Mouse (Mus musculus): ENCODE results near the gene Gm9732. TPM values are rescaled to one million over a fixed set of nuclear protein-coding genes. Genes with fewer than 3 reads are reported as not detected.
"Not testable (repeated sequence)": the region's sequence is repeated elsewhere in the genome, so short reads cannot be mapped to it uniquely, and the experiment has no call there.

The Gm9732 gene
- not detected in 2 replicates for polyA plus RNA-seq (2014; fragmentation: Nextera tagmentation; extraction: Ambion mirVana)

DNA sequence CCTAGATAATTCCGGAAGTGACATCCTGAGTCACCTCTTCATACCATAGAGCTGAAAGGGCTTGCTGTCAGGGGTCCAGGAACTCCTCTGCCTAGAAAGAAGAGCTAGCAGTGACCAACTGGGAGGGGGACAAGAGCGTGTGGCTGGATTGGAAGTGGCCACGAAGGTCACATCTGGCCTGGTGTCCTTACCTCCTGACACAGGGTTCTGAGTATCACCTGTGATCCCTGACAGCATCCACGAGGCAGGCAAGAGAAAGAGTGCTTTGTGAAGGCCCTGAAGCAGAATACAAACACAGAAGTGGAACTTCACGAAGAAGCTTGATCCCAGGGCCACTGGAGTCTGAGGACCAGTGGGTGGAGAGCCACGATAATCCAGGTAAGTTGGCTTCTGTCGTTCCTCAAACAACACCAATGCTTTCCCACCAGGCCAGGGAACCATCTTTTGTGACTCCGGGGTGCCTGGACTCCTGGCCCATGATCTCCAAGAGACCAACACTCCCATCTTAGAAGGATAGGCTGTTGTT lies at the start of gene Gm9732:
Gm9732 (plus strand) TSS at position 51 of the 526 bp plus-strand sequence.
- 77% methylated on average over 8 of the region's 8 CpGs for WGBS
- H3K4me3 ChIP-seq (ENCODE audit: low read depth, low read length); H3K4me1 ChIP-seq (replicated peaks; ENCODE audit: control insufficient read depth, insufficient read depth, low read length); H3K4me2 ChIP-seq; H3K27me3 ChIP-seq (replicated peaks; ENCODE audit: control insufficient read depth, insufficient read depth, low read length); DNase-seq (ENCODE audit: low spot score); H3K9me3 ChIP-seq (ENCODE audit: control insufficient read depth, low read length); H3K9ac ChIP-seq (ENCODE audit: low read depth, low read length); H3K27ac ChIP-seq (ENCODE audit: low read depth, low read length); ATAC-seq (replicated peaks; ENCODE audit: low FRiP score); H3K36me3 ChIP-seq (ENCODE audit: control insufficient read depth, insufficient read depth, low read length): not testable (repeated sequence)

GRCm38 (mm10) chr14:43235204-43235603 lies 39.6 kb upstream of the Gm9732 start, which contains the start of gene Gm8122:
Gm8122 (minus strand) TSS chr14:43235304.
- not testable (repeated sequence) for H3K9ac ChIP-seq (ENCODE audit: low read depth, low read length); H3K27me3 ChIP-seq (replicated peaks; ENCODE audit: control insufficient read depth, insufficient read depth, low read length); ATAC-seq (replicated peaks; ENCODE audit: low FRiP score); H3K36me3 ChIP-seq (ENCODE audit: control insufficient read depth, insufficient read depth, low read length); H3K4me1 ChIP-seq (replicated peaks; ENCODE audit: control insufficient read depth, insufficient read depth, low read length); H3K9me3 ChIP-seq (ENCODE audit: control insufficient read depth, low read length); DNase-seq (ENCODE audit: low spot score); H3K27ac ChIP-seq (ENCODE audit: low read depth, low read length); H3K4me3 ChIP-seq (ENCODE audit: low read depth, low read length); H3K4me2 ChIP-seq
- 85% methylated on average over 3 of the region's 4 CpGs for WGBS

GRCm38 (mm10) chr14:43237769-43238168 lies 37.1 kb upstream of the Gm9732 start:
- H3K27me3 ChIP-seq (replicated peaks; ENCODE audit: control insufficient read depth, insufficient read depth, low read length); H3K4me3 ChIP-seq (ENCODE audit: low read depth, low read length); ATAC-seq (replicated peaks; ENCODE audit: low FRiP score); H3K27ac ChIP-seq (ENCODE audit: low read depth, low read length); DNase-seq (ENCODE audit: low spot score); H3K4me2 ChIP-seq; H3K36me3 ChIP-seq (ENCODE audit: control insufficient read depth, insufficient read depth, low read length); H3K4me1 ChIP-seq (replicated peaks; ENCODE audit: control insufficient read depth, insufficient read depth, low read length); H3K9ac ChIP-seq (ENCODE audit: low read depth, low read length); H3K9me3 ChIP-seq (ENCODE audit: control insufficient read depth, low read length): not testable (repeated sequence)

GRCm38 (mm10) chr14:43249611-43250170 lies 25.1 kb upstream of the Gm9732 start:
- not testable (repeated sequence) for H3K36me3 ChIP-seq (ENCODE audit: control insufficient read depth, insufficient read depth, low read length); H3K9ac ChIP-seq (ENCODE audit: low read depth, low read length); DNase-seq (ENCODE audit: low spot score); H3K9me3 ChIP-seq (ENCODE audit: control insufficient read depth, low read length); H3K27ac ChIP-seq (ENCODE audit: low read depth, low read length); H3K4me1 ChIP-seq (replicated peaks; ENCODE audit: control insufficient read depth, insufficient read depth, low read length); H3K27me3 ChIP-seq (replicated peaks; ENCODE audit: control insufficient read depth, insufficient read depth, low read length); H3K4me2 ChIP-seq; H3K4me3 ChIP-seq (ENCODE audit: low read depth, low read length); ATAC-seq (replicated peaks; ENCODE audit: low FRiP score)
- WGBS = 27% methylated on average over 10 of the region's 12 CpGs

- H3K4me3 ChIP-seq (ENCODE audit: low read depth, low read length); H3K27ac ChIP-seq (ENCODE audit: low read depth, low read length); H3K27me3 ChIP-seq (replicated peaks; ENCODE audit: control insufficient read depth, insufficient read depth, low read length); ATAC-seq (replicated peaks; ENCODE audit: low FRiP score); H3K36me3 ChIP-seq (ENCODE audit: control insufficient read depth, insufficient read depth, low read length); H3K4me1 ChIP-seq (replicated peaks; ENCODE audit: control insufficient read depth, insufficient read depth, low read length); H3K4me2 ChIP-seq; H3K9ac ChIP-seq (ENCODE audit: low read depth, low read length); H3K9me3 ChIP-seq (ENCODE audit: control insufficient read depth, low read length); DNase-seq (ENCODE audit: low spot score): not testable (repeated sequence)
- 29% methylated on average over 4 of the region's 6 CpGs for WGBS
Measured at GRCm38 (mm10) chr14:43250549-43251253, 24.1 kb upstream of the Gm9732 start.

GRCm38 (mm10) chr14:43256511-43256910 lies 18.3 kb upstream of the Gm9732 start:
- H3K27ac ChIP-seq (ENCODE audit: low read depth, low read length); ATAC-seq (replicated peaks; ENCODE audit: low FRiP score); H3K9me3 ChIP-seq (ENCODE audit: control insufficient read depth, low read length); H3K4me3 ChIP-seq (ENCODE audit: low read depth, low read length); DNase-seq (ENCODE audit: low spot score); H3K27me3 ChIP-seq (replicated peaks; ENCODE audit: control insufficient read depth, insufficient read depth, low read length); H3K9ac ChIP-seq (ENCODE audit: low read depth, low read length); H3K4me2 ChIP-seq; H3K36me3 ChIP-seq (ENCODE audit: control insufficient read depth, insufficient read depth, low read length); H3K4me1 ChIP-seq (replicated peaks; ENCODE audit: control insufficient read depth, insufficient read depth, low read length): not testable (repeated sequence)
- 73% methylated on average over 1 of the region's 1 CpGs for WGBS

DNA sequence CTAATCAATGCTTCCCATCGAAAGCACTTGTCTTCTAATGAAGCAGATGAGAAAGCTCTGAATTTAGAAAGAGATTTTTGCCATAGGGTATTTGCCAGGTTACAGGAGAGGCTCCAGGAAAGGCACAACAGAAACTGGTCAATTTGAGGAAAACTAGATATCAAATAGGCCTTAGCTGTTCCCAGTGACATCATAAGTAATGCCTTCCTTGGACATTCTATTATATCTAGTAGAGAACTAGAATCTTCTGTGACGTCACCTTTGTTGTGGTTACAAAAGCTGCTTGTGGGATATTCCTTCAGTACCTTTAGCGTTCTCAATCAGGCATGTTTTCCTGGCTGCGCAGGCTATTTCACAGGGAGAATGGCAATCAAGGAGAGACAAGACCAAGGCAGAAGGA lies 16.5 kb upstream of the Gm9732 start, which contains the start of gene Gm8126:
Gm8126 (plus strand) TSS at position 301 of the 400 bp plus-strand sequence.
- ATAC-seq (replicated peaks; ENCODE audit: low FRiP score); DNase-seq (ENCODE audit: low spot score); H3K27me3 ChIP-seq (replicated peaks; ENCODE audit: control insufficient read depth, insufficient read depth, low read length); H3K27ac ChIP-seq (ENCODE audit: low read depth, low read length); H3K4me2 ChIP-seq; H3K9ac ChIP-seq (ENCODE audit: low read depth, low read length); H3K4me3 ChIP-seq (ENCODE audit: low read depth, low read length); H3K36me3 ChIP-seq (ENCODE audit: control insufficient read depth, insufficient read depth, low read length); H3K9me3 ChIP-seq (ENCODE audit: control insufficient read depth, low read length); H3K4me1 ChIP-seq (replicated peaks; ENCODE audit: control insufficient read depth, insufficient read depth, low read length): not testable (repeated sequence)
- whole genome bisulfite sequencing = 91% methylated on average over 2 of the region's 4 CpGs

- not testable (repeated sequence) for H3K27ac ChIP-seq (ENCODE audit: low read depth, low read length); H3K9me3 ChIP-seq (ENCODE audit: control insufficient read depth, low read length); H3K4me3 ChIP-seq (ENCODE audit: low read depth, low read length); H3K9ac ChIP-seq (ENCODE audit: low read depth, low read length); H3K36me3 ChIP-seq (ENCODE audit: control insufficient read depth, insufficient read depth, low read length); H3K27me3 ChIP-seq (replicated peaks; ENCODE audit: control insufficient read depth, insufficient read depth, low read length); DNase-seq (ENCODE audit: low spot score); ATAC-seq (replicated peaks; ENCODE audit: low FRiP score); H3K4me1 ChIP-seq (replicated peaks; ENCODE audit: control insufficient read depth, insufficient read depth, low read length); H3K4me2 ChIP-seq
- 89% methylated on average over 3 of the region's 3 CpGs for WGBS
Measured at GRCm38 (mm10) chr14:43263421-43263820, 11.4 kb upstream of the Gm9732 start.

Measured in liver, embryonic 11.5 days (tissue).